Mouse (Mus musculus) olfactory bulb, adult 2 months (tissue): Measurements from ENCODE around the gene 1810046K07Rik. TPM values are rescaled to one million over a fixed set of nuclear protein-coding genes. Genes with fewer than 3 reads are reported as not detected.

Experiments used
- H3K27ac ChIP-seq: fragments of 200-500 bp; 2 replicates; pipeline ENCODE4 v1.5.1; 2012; ENCODE audit warnings: low read depth, low read length; ENCODE audit not compliant: insufficient read depth
- H3K4me1 ChIP-seq: fragments of 200-500 bp; 2 replicates; pipeline ENCODE4 v1.6.1; 2012; ENCODE audit warnings: low read length; ENCODE audit not compliant: control insufficient read depth, insufficient read depth
- H3K4me3 ChIP-seq: fragments of 200-500 bp; 2 replicates; pipeline ENCODE4 v1.5.1; 2012; ENCODE audit warnings: mild to moderate bottlenecking, low read depth, low read length, moderate library complexity; ENCODE audit not compliant: insufficient read depth
- CTCF ChIP-seq: fragments of 200-500 bp; IDR thresholded peaks from 2 replicates; pipeline ENCODE4 v1.5.1; 2012; ENCODE audit warnings: low read depth, mild to moderate bottlenecking, low read length, moderate library complexity; ENCODE audit not compliant: insufficient read depth
- POLR2A ChIP-seq: fragments of 200-500 bp; IDR thresholded peaks from 2 replicates; pipeline ENCODE4 v1.6.1; 2012; ENCODE audit warnings: mild to moderate bottlenecking, low read depth, low read length, moderate library complexity; ENCODE audit not compliant: insufficient read depth
- WGBS: fragments of 180-500 bp; shearing (Covaris S2); methylation state at CpG from one replicate; pipeline ENCODE4 v1.1.7; 2018; 5-methylcytosine and 5-hydroxymethylcytosine counted together
- polyA plus RNA-seq: library from polyadenylated mRNA; stranded (reverse); fragments of >200 nt; gene quantifications from 2 replicates; pipeline ENCODE4 v1.2.4, GENCODE M21; 2012; ENCODE audit warnings: low replicate concordance; ENCODE audit not compliant: missing spikeins, insufficient read depth, insufficient read length

1810046K07Rik gene
- polyA plus RNA-seq, 1 experiment: not detected

DNA sequence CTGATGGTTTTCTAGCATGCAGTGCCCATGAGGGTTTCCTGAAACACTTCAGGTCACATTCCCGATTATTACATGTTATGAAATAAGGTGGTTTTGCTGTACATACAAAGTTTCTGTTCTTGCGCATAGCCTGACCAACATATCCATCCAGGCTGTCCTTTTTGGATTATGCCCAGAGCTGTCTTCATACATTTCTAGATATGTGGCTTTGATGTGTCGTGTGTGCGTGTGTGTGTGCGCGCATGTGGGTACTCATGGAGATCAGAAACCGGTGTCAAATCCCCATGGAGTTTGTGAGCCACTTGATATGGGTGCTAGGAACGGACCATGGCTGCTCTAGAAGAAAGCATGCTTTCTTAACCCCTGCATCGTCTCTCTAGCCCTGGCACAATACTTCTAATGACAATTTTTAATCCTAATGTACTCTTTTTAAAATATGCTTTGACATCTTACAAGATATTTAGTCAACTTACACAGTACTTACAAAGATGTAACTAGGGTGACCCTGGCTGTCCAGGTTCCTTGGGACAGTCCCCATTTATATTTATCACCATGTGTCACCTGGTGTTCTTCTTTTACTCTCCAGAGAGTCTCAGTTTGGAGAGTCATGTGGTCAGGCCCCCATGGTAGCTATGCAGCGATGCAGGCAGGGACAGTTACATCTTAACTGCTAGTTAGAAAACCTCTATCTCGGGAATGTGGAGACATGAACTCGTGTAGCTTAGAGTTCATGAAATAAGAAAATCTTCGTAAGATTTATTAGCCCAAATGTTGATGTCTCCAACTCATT lies 2.9 kb upstream of the 1810046K07Rik start:
- WGBS: 91% methylated on average over 13 of the region's 13 CpGs

GRCm38 (mm10) chr9:51327555-51327903 lies 1.2 kb downstream of the 1810046K07Rik start:
- no peak for TF ChIP-seq POLR2A
- WGBS: 89% methylated on average over 5 of the region's 5 CpGs
- Histone ChIP-seq H3K27ac (no peak overlapping the region), H3K4me3 (no peak overlapping the region), H3K4me1 (no peaks in the 10 kb centered on the region)

More for the DNA sequence above, 2.9 kb upstream of the 1810046K07Rik start:
- Histone ChIP-seq H3K4me1 (0 out of 2 replicates have a peak, but pooled peaks cover 2% of the 10 kb centered on the region), H3K27ac (no peak overlapping the region), H3K4me3 (no peak overlapping the region)
- no peak for TF ChIP-seq CTCF
- TF ChIP-seq POLR2A: no peak

DNA sequence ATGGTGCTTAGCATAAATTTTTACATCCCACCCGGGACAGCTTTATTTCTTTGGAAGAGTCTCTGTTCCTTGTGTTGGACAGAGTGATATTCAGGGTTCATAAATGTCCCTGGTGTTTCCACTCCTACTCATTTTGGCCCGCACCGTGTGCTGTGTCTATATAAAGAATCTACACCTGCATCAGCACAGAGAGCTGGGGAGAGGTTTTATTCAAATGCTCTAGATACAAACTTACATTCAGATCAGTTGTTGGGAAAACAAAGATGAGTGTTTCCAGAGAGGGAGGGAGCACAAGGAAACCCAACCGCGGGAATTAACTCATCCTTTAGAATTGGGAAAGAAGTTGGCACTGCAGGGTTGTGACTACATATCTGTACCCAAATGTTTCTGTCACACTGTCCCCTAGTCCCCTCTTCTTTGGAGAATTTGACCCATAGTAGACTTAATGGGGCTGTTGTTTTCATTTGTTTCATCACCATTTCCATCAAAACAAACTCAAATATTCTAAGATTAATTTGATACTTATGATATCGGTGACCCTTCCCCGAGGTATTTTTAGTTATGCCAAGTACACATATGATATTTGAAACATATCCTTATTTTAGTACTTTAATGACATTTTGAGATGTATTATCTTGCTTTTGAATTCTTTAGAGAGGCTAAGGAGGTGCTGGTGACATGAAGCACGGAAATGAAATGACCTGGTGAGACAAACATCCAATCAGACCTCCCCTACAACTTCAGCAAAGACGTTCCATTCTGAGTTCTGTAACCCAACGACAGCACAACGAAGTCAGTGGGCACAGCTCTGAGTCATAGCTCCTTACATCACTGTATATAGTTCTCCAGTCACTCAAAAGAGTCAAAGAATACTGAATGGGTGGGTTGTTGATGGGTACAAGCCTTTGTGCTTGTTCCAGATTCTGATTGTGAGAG lies 1.8 kb downstream of the 1810046K07Rik start:
- no peak for TF ChIP-seq CTCF
- TF ChIP-seq POLR2A: no peak
- Histone ChIP-seq H3K4me3 (no peak overlapping the region), H3K4me1 (no peaks in the 10 kb centered on the region), H3K27ac (no peak overlapping the region)
- 75% methylated on average over 11 of the region's 11 CpGs for WGBS

DNA sequence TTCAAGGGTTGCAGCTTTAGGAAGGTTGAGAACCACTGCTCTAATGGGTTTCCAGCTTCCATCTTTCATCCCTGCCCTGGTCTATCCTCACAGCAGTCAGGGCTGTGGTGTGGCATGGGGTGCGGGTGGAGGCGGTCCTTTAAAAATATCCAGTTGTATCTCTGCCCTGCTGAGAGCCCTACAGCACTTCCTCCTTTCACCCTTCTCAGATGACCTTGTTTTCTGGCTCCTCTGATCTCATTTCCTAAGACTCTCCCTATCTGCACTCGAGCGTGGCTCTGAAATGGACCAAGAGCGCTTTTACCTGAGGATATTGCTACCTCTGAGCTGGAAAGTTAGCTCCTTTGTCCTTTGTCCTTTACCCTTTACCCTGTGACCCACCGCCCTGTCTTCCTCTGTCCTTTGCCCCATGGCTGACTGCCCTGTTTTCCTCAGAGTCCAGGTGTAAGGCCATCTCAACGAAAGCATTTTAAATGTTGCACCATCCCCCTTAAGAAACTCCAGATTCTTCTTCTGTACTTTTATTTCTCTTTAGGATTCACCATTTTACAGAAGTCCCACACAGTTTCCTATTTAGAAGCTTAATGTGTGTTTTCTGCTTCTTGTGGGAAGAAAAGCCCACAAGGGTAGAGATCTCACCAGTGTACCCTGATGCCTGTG lies 4.2 kb downstream of the 1810046K07Rik start:
- Histone ChIP-seq H3K4me1 (no peaks in the 10 kb centered on the region), H3K4me3 (no peak overlapping the region), H3K27ac (no peak overlapping the region)
- TF ChIP-seq POLR2A: no peak
- no peak for TF ChIP-seq CTCF
- 88% methylated on average over 7 of the region's 7 CpGs for WGBS

DNA sequence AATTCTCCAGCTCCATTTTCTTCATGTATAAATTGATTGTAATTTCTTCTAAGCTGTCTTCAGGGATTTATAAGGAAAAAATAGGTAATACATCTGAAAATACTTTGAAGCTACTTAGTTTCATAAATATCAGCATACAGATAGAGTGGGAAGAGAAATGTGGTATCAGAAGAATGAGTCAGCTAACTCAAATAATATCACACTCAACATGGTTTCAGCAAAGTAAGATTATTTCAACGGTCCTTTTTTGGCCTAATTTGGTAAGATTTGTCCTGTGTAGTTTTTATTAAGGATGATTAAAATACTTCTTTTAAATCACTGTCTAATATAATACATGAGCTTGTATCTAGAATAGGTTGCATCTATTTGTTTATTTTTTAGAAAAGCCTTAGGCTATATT lies 8.6 kb downstream of the 1810046K07Rik start:
- H3K4me1 ChIP-seq: no peaks in the 10 kb centered on the region
- H3K27ac ChIP-seq: no peak overlapping the region
- H3K4me3 ChIP-seq: no peak overlapping the region
- TF ChIP-seq CTCF (no peak), POLR2A (no peak)
- WGBS: 63% methylated on average over 1 of the region's 1 CpGs

GRCm38 (mm10) chr9:51318246-51318645 lies 10.5 kb downstream of the 1810046K07Rik start:
- H3K4me1 ChIP-seq: no peaks in the 10 kb centered on the region
- TF ChIP-seq CTCF: no peak
- no peak for TF ChIP-seq POLR2A
- WGBS: 90% methylated on average over 4 of the region's 4 CpGs
- no peak overlapping the region for H3K4me3 ChIP-seq
- H3K27ac ChIP-seq: no peak overlapping the region

DNA sequence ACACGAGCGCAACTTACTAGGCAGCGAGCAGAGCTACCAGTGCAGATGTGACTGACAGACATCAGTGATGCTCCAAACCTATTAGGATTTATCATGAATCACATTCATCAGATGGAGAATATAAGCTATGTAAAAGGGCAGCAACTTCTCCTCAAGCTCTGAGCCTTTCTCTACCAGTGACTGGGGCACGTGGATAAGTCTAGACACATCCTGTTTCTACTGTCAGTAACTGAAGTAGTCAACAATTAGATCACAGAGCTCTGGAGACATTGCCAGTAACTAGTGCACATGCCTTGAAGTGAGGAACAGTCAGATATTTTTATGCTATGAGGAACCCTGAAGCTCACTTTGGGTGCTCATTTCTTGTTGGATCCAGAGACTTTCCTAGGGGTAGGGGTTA lies 11.4 kb downstream of the 1810046K07Rik start:
- Histone ChIP-seq H3K27ac (no peak overlapping the region), H3K4me1 (no peaks in the 10 kb centered on the region), H3K4me3 (no peak overlapping the region)
- no peak for TF ChIP-seq POLR2A
- no peak for TF ChIP-seq CTCF
- 95% methylated on average over 4 of the region's 4 CpGs for WGBS

GRCm38 (mm10) chr9:51315402-51316063 lies 13.2 kb downstream of the 1810046K07Rik start:
- TF ChIP-seq POLR2A (no peak), CTCF (no peak)
- 78% methylated on average over 6 of the region's 6 CpGs for WGBS
- Histone ChIP-seq H3K27ac (no peak overlapping the region), H3K4me3 (no peak overlapping the region), H3K4me1 (no peaks in the 10 kb centered on the region)
